Mouse (Mus musculus) c-Kit-positive CD71-negative TER-119-negative erythroid progenitor cells, embryonic 14.5 days (primary cell): ENCODE measurements around the gene Ascl2.

Experiments
- DNase-seq: peaks from one replicate; pipeline ENCODE4 v3.0.0-alpha.2; 2013; ENCODE audit warnings: low read depth

The Ascl2 gene

GRCm38 (mm10) chr7:142917659-142918058 is 51.4 kb downstream of the Ascl2 start:
- DNase-seq: no peak
